Mouse (Mus musculus) gastrocnemius, adult 18-20 months (tissue): ENCODE data around the gene Aarsd1. TPM values are rescaled to one million over a fixed set of nuclear protein-coding genes. Genes with fewer than 3 reads are reported as not detected.
"Not testable (repeated sequence)": the region's sequence is repeated elsewhere in the genome, so short reads cannot be mapped to it uniquely, and the experiment has no call there.

Experiments
- DNase-seq: peaks from one replicate; pipeline ENCODE4 v3.0.0; 2021; ENCODE audit warnings: low spot score
- total RNA-seq, 2 experiments: library from RNA; stranded (reverse); gene quantifications; 2 replicates each; pipeline ENCODE4 v1.2.3; 2021

Aarsd1 gene
- total RNA-seq, 2 experiments from 2014 or later: 22.8 to 25.7 TPM

DNA sequence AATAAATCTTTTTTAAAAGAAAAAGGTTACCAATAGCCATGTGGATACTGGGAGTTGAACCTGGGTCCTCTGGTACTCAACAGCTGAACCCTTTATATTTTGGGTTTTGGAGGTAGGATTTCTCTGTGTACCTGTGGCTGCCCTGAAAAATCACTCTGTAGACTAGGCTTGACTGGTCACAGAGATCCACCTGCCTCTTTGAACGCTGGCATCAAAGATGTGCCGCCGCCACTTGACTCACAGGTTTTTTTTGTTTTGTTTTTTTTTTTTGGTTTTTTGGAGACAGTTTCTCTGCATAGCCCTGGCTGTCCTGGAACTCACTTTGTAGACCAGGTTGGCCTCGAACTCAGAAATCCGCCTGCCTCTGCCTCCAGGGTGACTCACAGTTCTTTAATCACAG is 30.4 kb upstream of the Aarsd1 start:
- no peak for DNase-seq

GRCm38 (mm10) chr11:101446860-101447259 is 29.4 kb upstream of the Aarsd1 start:
- not testable (repeated sequence) for DNase-seq

DNA sequence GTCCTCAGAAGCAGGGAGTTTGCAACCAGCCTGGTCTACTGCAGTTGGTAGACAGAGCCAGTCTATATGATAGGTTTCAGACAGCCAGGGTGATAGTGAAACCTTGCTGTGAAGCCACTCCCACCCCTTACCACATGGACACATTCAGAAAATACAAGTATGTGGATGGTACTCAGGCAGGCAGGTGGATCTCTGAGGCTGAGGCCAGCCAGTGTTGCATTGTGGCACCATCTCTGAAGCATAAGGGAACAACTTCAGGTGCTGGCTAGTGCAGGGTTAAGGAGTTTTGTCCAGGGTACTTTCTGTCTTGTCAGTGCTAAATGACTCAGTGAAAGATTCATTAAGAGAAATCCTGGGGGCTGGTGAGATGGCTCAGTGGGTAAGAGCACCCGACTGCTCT is 28.9 kb upstream of the Aarsd1 start:
- no peak for DNase-seq

GRCm38 (mm10) chr11:101442760-101443159 is 25.3 kb upstream of the Aarsd1 start:
- DNase-seq: no peak

DNA sequence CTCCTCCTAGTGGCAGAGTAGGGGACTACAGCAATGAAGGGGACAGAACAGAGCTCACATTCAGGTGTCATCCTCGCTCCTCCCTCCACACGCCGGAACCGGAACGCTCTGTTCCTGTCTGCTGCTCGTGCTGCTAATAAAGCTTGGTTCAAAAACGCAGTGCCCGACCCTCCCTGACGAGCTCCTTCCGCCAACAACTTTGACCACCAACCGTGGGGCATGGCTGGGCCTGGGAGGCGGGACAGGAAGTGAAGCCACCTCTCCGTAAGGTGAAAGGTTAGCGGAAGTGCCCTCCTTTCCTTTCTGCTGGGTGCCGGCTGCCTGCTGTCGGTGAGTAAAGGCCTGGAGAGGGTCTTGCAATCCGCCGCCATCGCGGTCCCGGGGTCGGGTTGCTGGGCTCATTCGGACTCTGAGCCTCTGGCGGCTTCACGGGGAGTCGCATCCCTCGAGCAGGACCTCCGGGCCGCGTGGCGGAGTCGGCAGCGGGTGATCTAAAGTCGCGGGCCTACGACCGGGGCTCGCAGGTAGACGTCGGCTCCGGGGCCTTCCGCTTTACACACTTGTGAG is 24.8 kb upstream of the Aarsd1 start, which contains the start of gene Rpl27:
Gene Rpl27 (plus strand): TSS at position 172 of the 567 bp plus-strand sequence.
- DNase-seq: peak; percentile 98

GRCm38 (mm10) chr11:101441450-101442126 is 24.2 kb upstream of the Aarsd1 start:
- DNase-seq: not testable (repeated sequence)

- not testable (repeated sequence) for DNase-seq
Measured at GRCm38 (mm10) chr11:101438006-101438405, 20.6 kb upstream of the Aarsd1 start.

DNA sequence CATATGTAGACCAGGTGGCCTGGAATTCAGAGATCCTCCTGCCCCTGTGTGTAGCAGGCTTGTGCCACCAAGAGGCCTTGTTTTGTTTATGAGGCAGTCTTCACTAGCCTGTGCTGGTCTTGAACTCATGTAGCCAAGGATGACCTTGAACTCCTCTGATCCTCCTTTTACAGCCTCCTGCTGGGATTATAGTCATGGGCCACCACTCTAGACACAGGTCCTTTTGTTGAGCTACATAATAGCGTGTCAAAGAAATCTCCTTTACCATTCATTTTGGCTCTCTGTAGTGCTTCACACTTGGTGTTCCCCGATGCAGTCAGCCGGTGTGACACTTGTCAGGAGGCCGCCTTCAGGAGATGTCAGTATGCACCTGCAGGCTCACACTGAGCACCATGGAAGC is 19.5 kb upstream of the Aarsd1 start:
- DNase-seq: no peak

DNA sequence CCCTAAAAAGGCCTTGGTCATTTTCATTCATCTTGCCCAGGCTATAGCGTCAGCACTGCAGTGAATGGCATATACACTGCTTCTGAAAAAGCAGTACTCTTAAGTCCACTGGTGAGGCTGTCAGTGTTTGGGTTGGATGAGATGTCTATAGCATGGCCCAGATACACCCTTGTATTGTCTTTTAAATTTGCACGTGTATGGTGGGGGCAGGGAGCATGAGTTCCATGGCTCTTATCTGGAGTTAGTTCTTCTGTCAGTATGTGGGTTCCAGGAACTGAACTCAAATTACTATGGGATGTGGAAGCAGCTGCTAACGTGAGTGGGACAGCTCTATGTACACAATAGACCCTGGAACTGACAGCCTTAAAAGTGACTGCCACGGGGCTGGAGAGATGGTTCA is 18.4 kb upstream of the Aarsd1 start:
- DNase-seq: no peak

GRCm38 (mm10) chr11:101433396-101433795 is 16.0 kb upstream of the Aarsd1 start:
- no peak for DNase-seq

DNA sequence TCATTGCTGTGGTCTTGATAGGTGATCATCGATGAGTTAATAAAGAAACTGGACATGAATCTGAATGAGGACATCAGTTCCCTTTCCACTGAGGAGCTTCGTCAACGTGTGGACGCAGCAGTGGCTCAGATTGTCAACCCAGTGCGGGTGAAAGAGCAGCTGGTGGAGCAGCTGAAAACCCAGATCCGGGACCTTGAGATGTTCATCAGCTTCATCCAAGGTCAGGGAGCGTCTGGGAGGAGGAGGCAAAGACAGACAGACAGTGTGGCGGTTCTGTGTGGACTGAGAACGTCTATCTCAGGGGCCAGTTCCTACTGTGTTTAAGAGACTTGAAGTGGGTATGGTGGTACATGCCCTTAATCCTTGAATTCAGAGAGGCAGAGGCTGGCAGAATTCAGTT is 13.9 kb upstream of the Aarsd1 start:
- no peak for DNase-seq

- DNase-seq: no peak
Measured at GRCm38 (mm10) chr11:101426165-101426564, 8.8 kb upstream of the Aarsd1 start.

GRCm38 (mm10) chr11:101424925-101425813 is 7.8 kb upstream of the Aarsd1 start, which contains the start of the genes Rundc1 and Ptges3l:
Gene Rundc1, plus strand, starts transcription at chr11:101425085.
Gene Ptges3l, minus strand, starts transcription at chr11:101425333.
- DNase-seq: peak; percentile 99

- no peak for DNase-seq
Measured at GRCm38 (mm10) chr11:101424105-101424851, 6.9 kb upstream of the Aarsd1 start, which contains the start of gene Gm27029. Gene Gm27029, minus strand, starts transcription at chr11:101424796.

- DNase-seq: no peak
Measured at GRCm38 (mm10) chr11:101420148-101420547, 2.7 kb upstream of the Aarsd1 start.

DNA sequence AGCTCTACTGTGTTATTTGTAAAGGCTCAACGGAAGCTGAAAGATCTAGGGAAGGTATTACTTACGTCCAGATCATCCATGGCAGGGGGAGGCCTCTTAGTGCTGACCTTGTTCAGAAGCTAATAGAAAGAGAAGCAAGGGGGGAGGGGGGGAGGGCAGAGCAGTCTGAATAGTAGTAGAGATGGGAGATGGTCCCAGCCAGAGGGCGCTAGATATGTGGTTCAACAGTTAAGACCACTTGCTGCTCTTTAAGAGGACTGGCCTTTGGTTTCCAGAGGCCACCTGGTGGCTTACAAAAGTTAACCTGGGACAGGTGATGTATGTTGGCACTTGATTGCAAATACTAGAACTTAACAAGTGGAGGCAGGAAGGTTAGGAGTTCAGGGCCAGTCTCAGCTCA is 2.2 kb upstream of the Aarsd1 start:
- DNase-seq: no peak

- DNase-seq: no peak
Measured at GRCm38 (mm10) chr11:101418991-101419390, 1.6 kb upstream of the Aarsd1 start.

- DNase-seq: no peak
Measured at GRCm38 (mm10) chr11:101416433-101417100, 848 bp downstream of the Aarsd1 start.

- DNase-seq: no peak
Measured at GRCm38 (mm10) chr11:101415306-101415705, 2.1 kb downstream of the Aarsd1 start.

GRCm38 (mm10) chr11:101395110-101395509 is 22.3 kb downstream of the Aarsd1 start:
- DNase-seq: peak; percentile 69

GRCm38 (mm10) chr11:101381817-101382216 is 35.6 kb downstream of the Aarsd1 start:
- no peak for DNase-seq
